10 mouse cellular contexts compared by ENCODE assay signal in genomic region chr2:154646634-154647033, GRCm38 (mm10). TPM values are rescaled to one million over a fixed set of nuclear protein-coding genes. Genes with fewer than 3 reads are reported as not detected.
DNase-seq lines count a peak whose midpoint lies in the region; ATAC-seq and TF ChIP-seq lines count a peak whose summit lies in the region.
"Had no signal": no experiment of that assay in that cellular context is flagged by ENCODE, and none has a peak within 500 bp of the region (broad histone marks: within the 10 kb centered on the region; RNA-seq: fewer than 3 reads in every experiment).

No protein-coding gene starts in this region.

- no peak overlapping the region for H3K9ac ChIP-seq in kidney, embryonic 15.5 days
- no peak overlapping the region for H3K9ac ChIP-seq in midbrain, embryonic 15.5 days
- H3K9ac ChIP-seq: embryonic facial prominence, embryonic 13.5 days; neural tube, embryonic 13.5 days had no signal

- H3K27me3 ChIP-seq in kidney, embryonic 15.5 days, result no peaks in the 10 kb centered on the region
- H3K27me3 ChIP-seq in E14TG2a.4 (ENCODE audit: insufficient read depth, low read length), result no peaks in the 10 kb centered on the region
- no peaks in the 10 kb centered on the region for H3K27me3 ChIP-seq in small intestine, adult 2 months (ENCODE audit: control insufficient read depth, insufficient read depth, low read length)
- no peaks in the 10 kb centered on the region for H3K27me3 ChIP-seq in midbrain, embryonic 15.5 days (replicated peaks)
- H3K27me3 ChIP-seq: embryonic facial prominence, embryonic 13.5 days; neural tube, embryonic 13.5 days had no signal

- H3K4me1 ChIP-seq in kidney, embryonic 15.5 days, result peaks cover 8% of the 10 kb centered on the region; the same call in 1 of the 2 replicates
- H3K4me1 ChIP-seq in E14TG2a.4 (replicated peaks; ENCODE audit: low read depth, low read length), result peaks cover 51% of the 10 kb centered on the region
- peaks cover 9% of the 10 kb centered on the region; the same call in 1 of the 2 replicates for H3K4me1 ChIP-seq in small intestine, adult 2 months (ENCODE audit: control insufficient read depth, insufficient read depth, insufficient read length, low read length)
- H3K4me1 ChIP-seq in midbrain, embryonic 15.5 days, result no peaks in the 10 kb centered on the region
- H3K4me1 ChIP-seq: embryonic facial prominence, embryonic 13.5 days; neural tube, embryonic 13.5 days had no signal

- H3K27ac ChIP-seq in kidney, embryonic 15.5 days, result no peak overlapping the region
- no peak overlapping the region for H3K27ac ChIP-seq in small intestine, adult 2 months (ENCODE audit: insufficient read depth, low read depth, low read length)
- H3K27ac ChIP-seq in midbrain, embryonic 15.5 days, result no peak overlapping the region
- H3K27ac ChIP-seq: embryonic facial prominence, embryonic 13.5 days; neural tube, embryonic 13.5 days had no signal

- no peak overlapping the region for H3K4me3 ChIP-seq in kidney, embryonic 15.5 days (replicated peaks)
- no peak overlapping the region for H3K4me3 ChIP-seq in E14TG2a.4 (replicated peaks; ENCODE audit: low read length)
- no peak overlapping the region for H3K4me3 ChIP-seq in small intestine, adult 2 months (ENCODE audit: low read depth, low read length)
- no peak overlapping the region for H3K4me3 ChIP-seq in midbrain, embryonic 15.5 days
- H3K4me3 ChIP-seq: embryonic facial prominence, embryonic 13.5 days; neural tube, embryonic 13.5 days had no signal

- TF ChIP-seq CTCF in E14TG2a.4 (conservative IDR thresholded peaks at IDR 0.05; ENCODE audit: low read length), result peak; percentile 56
- TF ChIP-seq CTCF in small intestine, adult 2 months (IDR thresholded peaks at IDR 0.05; ENCODE audit: extremely low read depth, insufficient read length, insufficient replicate concordance, low read depth, low read length), result peak; percentile 35; the same call in 1 of the 2 replicates

- DNase-seq in kidney, adult 18-20 months, result peak; percentile 29
- peak; percentile 31 for DNase-seq in A20 (ENCODE audit: low read depth, low spot score)

- ATAC-seq in kidney, embryonic 15.5 days (replicated peaks; ENCODE audit: low FRiP score), result no peak
- peak; percentile 46 to 48; a peak in 2 of 4 replicates for ATAC-seq in hematopoietic stem cell, adult 5-6 weeks (replicated peaks in 1 of 2; ENCODE audit: insufficient read depth in 1 of 2, low FRiP score in 2 of 2, low TSS enrichment in 1 of 2, low read depth in 1 of 2, poor library complexity in 2 of 2, severe bottlenecking in 2 of 2)
- no peak for ATAC-seq in midbrain, embryonic 15.5 days (replicated peaks)

- peaks cover 17% of the 10 kb centered on the region for H3K36me3 ChIP-seq in kidney, embryonic 15.5 days
- H3K36me3 ChIP-seq in E14TG2a.4 (ENCODE audit: insufficient read depth, low read length), result peaks cover 27% of the 10 kb centered on the region
- no peaks in the 10 kb centered on the region; the same call in 1 of the 2 replicates for H3K36me3 ChIP-seq in small intestine, adult 2 months (ENCODE audit: control insufficient read depth, insufficient read depth, low read length)
- peaks cover 17% of the 10 kb centered on the region; the same call in 1 of the 2 replicates for H3K36me3 ChIP-seq in midbrain, embryonic 15.5 days (replicated peaks)

- H3K4me2 ChIP-seq in kidney, embryonic 15.5 days, result no peak overlapping the region
- no peak overlapping the region for H3K4me2 ChIP-seq in midbrain, embryonic 15.5 days
- H3K4me2 ChIP-seq: embryonic facial prominence, embryonic 13.5 days; neural tube, embryonic 13.5 days had no signal

- no peak for TF ChIP-seq POLR2A in small intestine, adult 2 months (IDR thresholded peaks at IDR 0.05; ENCODE audit: low read depth, low read length)

- 81% methylated on average over 5 of the region's 5 CpGs for WGBS in kidney, embryonic 15.5 days
- WGBS in small intestine, adult 2 months, result 76% methylated on average over 5 of the region's 5 CpGs
- 80% methylated on average over 5 of the region's 5 CpGs for WGBS in midbrain, embryonic 15.5 days

- H3K9me3 ChIP-seq in kidney, embryonic 15.5 days (replicated peaks), result no peaks in the 10 kb centered on the region
- no peaks in the 10 kb centered on the region for H3K9me3 ChIP-seq in E14TG2a.4 (ENCODE audit: low read length)
- no peaks in the 10 kb centered on the region for H3K9me3 ChIP-seq in midbrain, embryonic 15.5 days
- H3K9me3 ChIP-seq: embryonic facial prominence, embryonic 13.5 days; neural tube, embryonic 13.5 days had no signal

RNA-seq across cellular contexts. Expression of gene Chmp4b, which starts 4.9 kb away (rescaled TPM):
- polyA plus RNA-seq in kidney, embryonic 15.5 days (2015; fragmentation: Nextera tagmentation; extraction: Ambion mirVana), result 24.6 and 24.8 TPM in 2 replicates
- 98.4 and 114 TPM in 2 replicates for total RNA-seq in hematopoietic stem cell, adult 5-6 weeks (2017)
- polyA plus RNA-seq in small intestine, adult 2 months (2012; rRNA removed), result 73.2 and 131 TPM in 2 replicates
- polyA plus RNA-seq in midbrain, embryonic 15.5 days (2015; fragmentation: Nextera tagmentation; extraction: Ambion mirVana), result 27.9 and 28.4 TPM in 2 replicates

RNA-seq across cellular contexts. Expression of gene 4930519P11Rik, which starts 33.4 kb away (rescaled TPM):
- polyA plus RNA-seq in kidney, embryonic 15.5 days (2015; fragmentation: Nextera tagmentation; extraction: Ambion mirVana), result 0.62 TPM in 1 of 2 replicates, not detected in the other
- not detected in 2 replicates for total RNA-seq in hematopoietic stem cell, adult 5-6 weeks (2017)
- polyA plus RNA-seq in small intestine, adult 2 months (2012; rRNA removed), result 0.46 and 1.6 TPM in 2 replicates
- polyA plus RNA-seq in midbrain, embryonic 15.5 days (2015; fragmentation: Nextera tagmentation; extraction: Ambion mirVana), result 0.50 and 0.78 TPM in 2 replicates
- total RNA-seq: layer of hippocampus, adult 18-20 months had no signal
- polyA plus RNA-seq: embryonic facial prominence, embryonic 13.5 days had no signal

RNA-seq across cellular contexts. Expression of gene Zfp341, which starts 33.5 kb away (rescaled TPM):
- polyA plus RNA-seq in kidney, embryonic 15.5 days (2015; fragmentation: Nextera tagmentation; extraction: Ambion mirVana), result 0.85 and 1.00 TPM in 2 replicates
- 0.69 and 1.9 TPM in 2 replicates for total RNA-seq in hematopoietic stem cell, adult 5-6 weeks (2017)
- 2.6 and 4.7 TPM in 2 replicates for polyA plus RNA-seq in small intestine, adult 2 months (2012; rRNA removed)
- polyA plus RNA-seq in midbrain, embryonic 15.5 days (2015; fragmentation: Nextera tagmentation; extraction: Ambion mirVana), result 2.6 and 3.1 TPM in 2 replicates

RNA-seq across cellular contexts. Expression of gene Pxmp4, which starts 43.1 kb away (rescaled TPM):
- 27.7 and 29.8 TPM in 2 replicates for polyA plus RNA-seq in kidney, embryonic 15.5 days (2015; fragmentation: Nextera tagmentation; extraction: Ambion mirVana)
- total RNA-seq in hematopoietic stem cell, adult 5-6 weeks (2017), result 12.6 and 17.2 TPM in 2 replicates
- 21.4 and 28.8 TPM in 2 replicates for polyA plus RNA-seq in small intestine, adult 2 months (2012; rRNA removed)
- 15.7 and 15.9 TPM in 2 replicates for polyA plus RNA-seq in midbrain, embryonic 15.5 days (2015; fragmentation: Nextera tagmentation; extraction: Ambion mirVana)

Comparison
In these comparisons a context has a peak if more than half of its experiments do, and no peak if none do; other contexts are left out.
1. ATAC-seq: peak in hematopoietic stem cell, adult 5-6 weeks (2 of 2); none in kidney, embryonic 15.5 days (single experiment) and midbrain, embryonic 15.5 days (single experiment).